Mouse (Mus musculus) testis, adult 2 months (tissue): ENCODE measurements around the gene Gm20661. TPM values are rescaled to one million over a fixed set of nuclear protein-coding genes. Genes with fewer than 3 reads are reported as not detected.

ENCODE experiments used
- H3K27ac ChIP-seq: fragments of 200-500 bp; 2 replicates; pipeline ENCODE4 v1.5.1; 2012; ENCODE audit warnings: low read depth, low read length; ENCODE audit not compliant: control insufficient read depth, insufficient read depth
- H3K27me3 ChIP-seq: fragments of 200-500 bp; 2 replicates; pipeline ENCODE4 v1.6.1; 2012; ENCODE audit warnings: mild to moderate bottlenecking, low read length, moderate library complexity; ENCODE audit not compliant: control insufficient read depth, insufficient read depth
- H3K36me3 ChIP-seq: fragments of 200-500 bp; 2 replicates; pipeline ENCODE4 v1.6.1; 2012; ENCODE audit warnings: mild to moderate bottlenecking, low read length; ENCODE audit not compliant: control insufficient read depth, insufficient read depth
- H3K4me1 ChIP-seq: fragments of 200-500 bp; 2 replicates; pipeline ENCODE4 v1.6.1; 2012; ENCODE audit warnings: low read length; ENCODE audit not compliant: control insufficient read depth, insufficient read depth
- H3K4me3 ChIP-seq: fragments of 200-500 bp; 2 replicates; pipeline ENCODE4 v1.5.1; 2012; ENCODE audit warnings: low read depth, mild to moderate bottlenecking, low read length, moderate library complexity, mixed read lengths; ENCODE audit not compliant: control insufficient read depth
- CTCF ChIP-seq: fragments of 200-500 bp; IDR thresholded peaks from 2 replicates; pipeline ENCODE4 v1.5.1; 2012; ENCODE audit warnings: low read depth, mild to moderate bottlenecking, inconsistent platforms, low read length, moderate library complexity; ENCODE audit not compliant: control insufficient read depth, insufficient read depth, insufficient replicate concordance
- POLR2A ChIP-seq: fragments of 200-500 bp; IDR thresholded peaks from 2 replicates; pipeline ENCODE4 v1.6.1; 2012; ENCODE audit warnings: low read depth, mild to moderate bottlenecking, inconsistent platforms, low read length, moderate library complexity; ENCODE audit not compliant: control insufficient read depth
- polyA plus RNA-seq: library from polyadenylated mRNA; depleted of rRNA; stranded (reverse); fragments of >200 nt; gene quantifications from 2 replicates; pipeline ENCODE4 v1.2.3, GENCODE M21; 2012

The Gm20661 gene
- polyA plus RNA-seq, 1 experiment, result not detected

DNA sequence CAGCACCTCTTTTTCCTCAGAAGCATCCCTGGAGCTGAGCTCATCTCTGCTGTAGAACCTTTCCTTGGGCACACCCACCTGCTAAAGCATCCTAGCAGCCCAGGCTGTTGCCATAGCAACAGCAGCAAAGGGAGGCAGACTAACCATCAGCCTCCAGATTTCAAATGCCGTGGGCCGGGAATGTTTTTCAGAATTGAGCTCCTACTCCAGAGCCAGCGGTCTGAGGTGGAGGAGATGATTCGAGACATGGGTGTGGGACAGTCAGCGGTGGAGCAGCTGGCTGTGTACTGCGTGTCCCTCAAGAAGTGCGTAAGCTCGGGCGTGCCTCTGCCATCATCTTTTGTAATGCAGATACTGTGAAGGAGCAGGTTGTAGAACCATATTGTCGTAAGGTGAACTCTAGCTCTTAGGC lies 21.5 kb upstream of the Gm20661 start:
- TF ChIP-seq CTCF (no peak), POLR2A (no peak)
- Histone ChIP-seq H3K36me3 (peaks cover 1% of the 10 kb centered on the region), H3K27ac (no peak overlapping the region), H3K27me3 (no peaks in the 10 kb centered on the region), H3K4me3 (no peak overlapping the region), H3K4me1 (no peaks in the 10 kb centered on the region)

DNA sequence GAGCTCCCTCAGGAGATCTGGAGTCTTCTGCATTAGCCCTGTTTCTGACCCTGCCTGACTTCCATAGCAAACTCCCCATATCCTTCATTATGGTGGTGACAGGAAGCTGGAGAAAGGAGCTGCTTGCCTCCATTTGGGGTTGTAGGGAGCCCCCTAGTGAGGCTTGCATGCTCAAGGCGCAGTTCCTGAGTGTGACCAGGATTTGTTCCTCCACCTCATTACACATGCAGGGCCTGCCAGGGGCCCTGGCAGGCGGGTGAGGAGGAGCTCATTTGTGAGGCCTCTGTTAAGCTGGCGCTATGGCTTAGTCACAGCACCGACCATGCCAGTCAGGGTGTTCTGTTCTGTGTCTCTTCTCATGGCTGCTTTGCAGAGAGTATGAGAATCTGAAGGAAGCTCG lies 21.0 kb upstream of the Gm20661 start:
- no peak overlapping the region for H3K27ac ChIP-seq
- H3K36me3 ChIP-seq, result peaks cover 1% of the 10 kb centered on the region
- no peak for TF ChIP-seq CTCF
- no peak for TF ChIP-seq POLR2A
- H3K4me1 ChIP-seq, result no peaks in the 10 kb centered on the region
- no peaks in the 10 kb centered on the region for H3K27me3 ChIP-seq
- no peak overlapping the region for H3K4me3 ChIP-seq

DNA sequence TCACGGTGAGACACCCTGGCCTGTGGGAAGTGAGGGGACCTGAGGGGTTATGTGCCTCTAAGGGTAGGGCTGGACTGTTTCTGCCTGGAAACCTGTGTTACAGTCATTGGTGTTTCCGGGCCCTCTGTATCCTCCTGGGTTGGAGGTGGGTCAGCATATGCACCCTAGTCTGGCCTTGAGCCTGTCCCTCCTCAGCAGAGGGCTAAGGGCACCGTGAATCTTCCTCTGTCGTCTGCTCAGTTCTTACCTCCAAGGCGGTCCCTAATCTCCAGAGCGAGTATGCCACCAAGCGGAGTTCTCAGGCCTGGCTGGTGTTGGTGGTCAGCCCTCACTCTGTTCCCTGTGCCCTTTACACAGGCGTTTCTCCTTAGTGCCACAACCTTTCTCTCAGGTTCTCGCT lies 19.9 kb upstream of the Gm20661 start:
- H3K4me1 ChIP-seq, result no peaks in the 10 kb centered on the region
- no peaks in the 10 kb centered on the region; the same call in none of the 2 replicates for H3K36me3 ChIP-seq
- no peak overlapping the region for H3K27ac ChIP-seq
- H3K4me3 ChIP-seq, result no peak overlapping the region
- TF ChIP-seq CTCF (no peak), POLR2A (no peak)
- no peaks in the 10 kb centered on the region for H3K27me3 ChIP-seq

DNA sequence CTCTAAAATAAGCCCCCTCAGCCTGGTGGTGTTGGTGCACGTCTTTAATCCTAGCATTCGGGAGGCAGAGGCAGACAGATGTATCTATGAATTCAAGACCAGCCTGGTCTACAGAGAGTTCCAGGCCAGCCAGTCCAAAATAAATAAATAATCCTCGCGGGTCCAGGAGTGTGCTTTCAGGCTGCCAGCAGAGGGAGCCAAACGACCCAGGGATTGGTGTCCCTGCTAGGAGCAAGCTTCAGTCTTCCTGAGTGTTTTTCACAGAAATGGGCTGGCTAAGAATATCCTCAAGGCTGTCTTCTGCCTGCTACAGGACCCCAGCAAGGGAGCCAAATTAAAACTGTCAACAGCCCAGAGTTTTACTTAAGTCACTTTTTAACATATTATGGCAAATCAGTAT lies 19.2 kb upstream of the Gm20661 start:
- H3K4me3 ChIP-seq, result no peak overlapping the region
- no peak overlapping the region for H3K27ac ChIP-seq
- H3K27me3 ChIP-seq, result no peaks in the 10 kb centered on the region
- no peaks in the 10 kb centered on the region; the same call in none of the 2 replicates for H3K36me3 ChIP-seq
- no peaks in the 10 kb centered on the region for H3K4me1 ChIP-seq
- TF ChIP-seq POLR2A (no peak), CTCF (peak; percentile 70; the same call in 1 of the 2 replicates)

DNA sequence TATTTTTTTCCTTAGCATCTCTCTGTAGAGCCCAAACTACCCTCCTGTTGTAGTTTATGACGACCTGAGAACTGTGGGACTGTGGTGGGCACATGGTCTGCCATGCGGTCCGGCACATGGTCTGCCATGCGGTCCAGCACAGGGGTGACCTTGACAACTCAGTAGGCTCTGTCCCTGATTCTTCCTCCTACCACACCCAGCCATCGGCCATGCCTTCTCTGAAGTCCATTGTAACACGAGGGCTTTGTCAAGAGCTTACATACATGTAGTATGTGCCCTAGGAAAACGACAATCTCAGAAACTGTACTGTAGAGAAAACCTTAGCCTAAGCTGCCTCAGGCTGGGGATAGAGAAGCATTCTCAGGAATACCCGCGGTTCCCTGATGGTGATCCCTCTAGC lies 18.2 kb upstream of the Gm20661 start:
- TF ChIP-seq CTCF, result no peak
- TF ChIP-seq POLR2A, result no peak
- Histone ChIP-seq H3K27ac (no peak overlapping the region), H3K36me3 (no peaks in the 10 kb centered on the region; the same call in none of the 2 replicates), H3K27me3 (no peaks in the 10 kb centered on the region), H3K4me3 (no peak overlapping the region), H3K4me1 (no peaks in the 10 kb centered on the region)

DNA sequence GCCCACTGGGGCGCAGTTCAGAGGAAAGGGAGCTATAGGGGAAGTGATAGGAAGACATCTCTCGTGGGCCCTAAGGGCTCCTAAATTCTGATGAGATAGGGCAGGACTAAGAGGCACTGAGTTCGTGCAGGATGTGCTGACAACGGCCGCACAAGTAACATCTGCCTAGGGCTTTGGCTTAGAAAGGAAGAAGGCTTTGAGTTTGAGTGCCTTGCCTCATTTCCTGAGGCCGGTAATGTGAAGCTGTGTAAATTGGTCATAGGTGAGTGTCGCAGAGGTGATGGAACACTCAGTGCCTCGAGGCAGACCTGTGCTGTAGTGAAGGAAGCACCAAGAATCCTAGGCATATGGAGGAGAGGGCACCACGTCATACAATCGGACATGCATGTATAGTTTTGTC lies 16.2 kb upstream of the Gm20661 start:
- Histone ChIP-seq H3K27me3 (no peaks in the 10 kb centered on the region), H3K36me3 (no peaks in the 10 kb centered on the region; the same call in none of the 2 replicates), H3K4me1 (no peaks in the 10 kb centered on the region), H3K4me3 (no peak overlapping the region), H3K27ac (no peak overlapping the region)
- no peak for TF ChIP-seq CTCF

DNA sequence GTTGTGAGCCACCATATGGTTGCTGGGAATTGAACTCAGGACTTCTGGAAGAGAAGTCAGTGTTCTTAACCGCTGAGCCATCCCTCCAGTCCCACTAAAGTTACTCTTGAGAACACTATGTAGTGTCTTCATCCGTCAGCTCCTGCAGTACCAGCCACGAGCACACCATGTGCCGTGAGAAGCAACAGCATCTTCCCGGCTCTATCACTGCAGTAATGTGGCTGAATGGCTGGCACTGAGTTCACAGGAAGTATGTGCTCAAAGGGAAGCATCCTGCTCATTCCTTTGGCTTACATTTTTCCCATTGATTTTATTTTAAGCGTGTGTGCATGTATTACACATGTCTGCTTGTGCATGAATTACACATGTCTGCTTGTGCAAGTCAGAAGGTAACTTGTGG lies 15.4 kb upstream of the Gm20661 start:
- no peaks in the 10 kb centered on the region for H3K4me1 ChIP-seq
- no peaks in the 10 kb centered on the region; the same call in none of the 2 replicates for H3K36me3 ChIP-seq
- H3K27ac ChIP-seq, result no peak overlapping the region
- no peak for TF ChIP-seq CTCF
- no peak for TF ChIP-seq POLR2A
- H3K4me3 ChIP-seq, result no peak overlapping the region
- no peaks in the 10 kb centered on the region for H3K27me3 ChIP-seq

DNA sequence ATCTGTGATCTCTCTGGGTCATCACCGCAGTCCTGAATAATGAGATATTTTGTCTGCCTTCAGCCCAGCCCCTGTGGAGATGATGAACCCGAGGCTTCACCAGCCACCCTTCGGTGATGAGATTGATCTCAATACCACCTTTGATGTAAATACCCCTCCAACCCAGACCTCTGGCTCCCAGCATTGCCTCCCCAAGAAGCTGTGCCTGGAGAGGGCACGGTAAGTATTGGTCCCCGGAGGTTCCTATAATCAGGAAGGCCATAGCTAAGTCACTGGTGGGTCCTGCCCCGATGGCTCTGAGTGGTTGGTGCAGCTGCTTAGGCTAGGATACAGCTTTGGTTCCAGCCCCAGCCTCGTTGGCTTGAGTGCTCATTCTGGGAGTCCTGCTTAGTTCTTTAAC lies 14.3 kb upstream of the Gm20661 start:
- Histone ChIP-seq H3K4me3 (no peak overlapping the region), H3K36me3 (no peaks in the 10 kb centered on the region; the same call in 1 of the 2 replicates), H3K27ac (no peak overlapping the region), H3K27me3 (no peaks in the 10 kb centered on the region), H3K4me1 (no peaks in the 10 kb centered on the region)
- no peak for TF ChIP-seq POLR2A
- no peak for TF ChIP-seq CTCF
